Mouse (Mus musculus) E14TG2a.4 (cell line): ENCODE measurements at regions not wholly inside any gene's neighbourhood (a gene's known extent, or its start where the extent isn't known, plus 50 kb on each side); places are given as distances from the start of the nearest gene placed in this dataset.

Source experiments
- H3K27me3 ChIP-seq: 2 replicates; pipeline ENCODE4 v1.6.1; 2014; ENCODE audit warnings: low read length, control low read depth; ENCODE audit not compliant: insufficient read depth
- H3K36me3 ChIP-seq: 2 replicates; pipeline ENCODE4 v1.6.1; 2014; ENCODE audit warnings: low read length, control low read depth; ENCODE audit not compliant: insufficient read depth
- H3K4me1 ChIP-seq: replicated peaks from 2 replicates; pipeline ENCODE4 v1.6.1; 2014; ENCODE audit warnings: low read depth, low read length, control low read depth
- H3K4me3 ChIP-seq: replicated peaks from 2 replicates; pipeline ENCODE4 v1.5.1; 2014; ENCODE audit warnings: mild to moderate bottlenecking, low read length
- H3K9me3 ChIP-seq: 2 replicates; pipeline ENCODE4 v1.6.1; 2014; ENCODE audit warnings: low read length, control low read depth
- CTCF ChIP-seq: conservative IDR thresholded peaks from 2 replicates; pipeline ENCODE4 v1.5.1; 2014; ENCODE audit warnings: low read length
- POU5F1 ChIP-seq: IDR thresholded peaks from 2 replicates; pipeline ENCODE4 v1.6.1; 2014; ENCODE audit warnings: low read length, borderline replicate concordance

DNA sequence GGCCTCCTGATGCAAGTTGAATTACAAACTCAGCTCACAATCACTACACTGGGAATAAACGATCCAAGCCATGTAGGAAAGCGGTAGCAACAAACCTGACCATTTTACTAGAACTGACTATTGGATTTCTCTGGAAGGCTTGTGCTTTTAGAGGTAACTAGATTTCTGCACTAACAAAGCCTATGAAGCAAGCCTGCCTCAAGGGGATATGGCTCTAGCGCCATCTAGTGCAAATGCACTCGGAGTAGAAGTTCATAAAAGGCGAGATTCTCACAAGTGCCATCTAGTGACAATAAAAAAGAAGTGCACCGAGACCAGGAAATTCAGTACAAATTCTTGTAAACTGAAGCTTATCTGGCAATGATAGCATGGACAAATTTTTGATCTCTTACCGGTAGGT, 364.9 kb upstream of the Fmr1 start:
- no peaks in the 10 kb centered on the region for H3K9me3 ChIP-seq
- H3K4me1 ChIP-seq: no peaks in the 10 kb centered on the region
- H3K36me3 ChIP-seq: no peaks in the 10 kb centered on the region
- no peaks in the 10 kb centered on the region for H3K27me3 ChIP-seq
- TF ChIP-seq POU5F1 (no peak), CTCF (peak; percentile 81)
- no peak overlapping the region for H3K4me3 ChIP-seq
